28 mouse cellular contexts compared by ENCODE assay signal in the genomic region with DNA sequence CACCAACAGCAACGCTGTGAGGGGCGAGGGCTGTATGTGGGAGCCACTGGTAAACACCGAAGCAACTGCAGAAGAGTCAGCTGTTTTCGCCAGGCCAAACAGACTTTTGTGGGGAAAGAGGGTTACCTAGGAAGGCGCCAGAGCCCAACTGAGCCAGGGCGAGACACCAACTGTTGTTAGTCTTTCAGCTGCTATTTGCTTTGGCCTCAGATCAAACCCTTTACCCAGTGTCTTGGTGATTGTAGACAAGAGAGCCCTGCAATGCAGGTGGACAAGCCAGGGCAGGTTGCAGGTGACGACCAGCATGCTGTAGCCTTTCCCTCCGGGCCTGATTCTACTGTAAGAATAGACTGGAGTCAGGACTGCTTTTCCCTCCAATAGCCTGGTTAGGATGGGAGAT.
DNase-seq lines count a peak whose midpoint lies in the region; ATAC-seq and TF ChIP-seq lines count a peak whose summit lies in the region.
"Had no signal": no experiment of that assay in that cellular context is flagged by ENCODE, and none has a peak within 500 bp of the region (broad histone marks: within the 10 kb centered on the region; RNA-seq: fewer than 3 reads in every experiment).

No protein-coding gene starts in this region.

- ATAC-seq in lung, embryonic 14.5 days (ENCODE audit: insufficient read depth) = no peak
- no peak for ATAC-seq in cerebellum, adult (ENCODE audit: insufficient number of reproducible peaks, low FRiP score, low TSS enrichment)
- ATAC-seq: forebrain, embryonic 14.5 days; inflammation-experienced regulatory T-cells, adult 6 months had no signal

- H3K9me3 ChIP-seq in lung, embryonic 14.5 days (ENCODE audit: low read depth, low read length) = no peaks in the 10 kb centered on the region
- H3K9me3 ChIP-seq in midbrain, embryonic 10.5 days (replicated peaks) = no peaks in the 10 kb centered on the region
- H3K9me3 ChIP-seq: hindbrain, embryonic 15.5 days; kidney, embryonic 15.5 days; neural tube, embryonic 15.5 days had no signal

- DNase-seq in lung, embryonic 14.5 days = peak; percentile 29
- DNase-seq in lung, adult 2 months = no peak
- DNase-seq in fat pad, adult 2 months (ENCODE audit: extremely low read depth, low read depth, low spot score) = peak; percentile 88
- peak; percentile 83 for DNase-seq in gonadal fat pad, adult 2 months (ENCODE audit: low read depth)
- peak; percentile 41 for DNase-seq in urinary bladder, adult 2 months (ENCODE audit: low spot score)
- DNase-seq in midbrain, embryonic 10.5 days (ENCODE audit: low spot score) = no peak
- DNase-seq: adrenal gland, postnatal 36 days; B cell, adult 2 months; cerebellum, adult 2 months; gastrocnemius, postnatal 25 days; heart, adult 2 months; heart, postnatal 10 days; kidney, adult 18-20 months; kidney, postnatal 25 days; left cerebral cortex, postnatal 4 days; midbrain, embryonic 14.5 days; spleen, adult 18-20 months; thymus, adult 2 months; thymus, postnatal 36 days had no signal

- peaks cover 8% of the 10 kb centered on the region for H3K4me1 ChIP-seq in lung, embryonic 14.5 days (ENCODE audit: insufficient read depth)
- peaks cover 7% of the 10 kb centered on the region; the same call in 1 of the 2 replicates for H3K4me1 ChIP-seq in lung, adult 2 months (ENCODE audit: control insufficient read depth, insufficient read depth, low read length)
- no peaks in the 10 kb centered on the region for H3K4me1 ChIP-seq in midbrain, embryonic 10.5 days
- H3K4me1 ChIP-seq: hindbrain, embryonic 15.5 days had no signal

- whole genome bisulfite sequencing in lung, embryonic 14.5 days = 68% methylated on average over 8 of the region's 8 CpGs
- WGBS in lung, adult 2 months = 73% methylated on average over 8 of the region's 8 CpGs
- 82% methylated on average over 8 of the region's 8 CpGs for WGBS in midbrain, embryonic 10.5 days

- H3K9ac ChIP-seq in lung, embryonic 14.5 days = no peak overlapping the region
- H3K9ac ChIP-seq: heart, embryonic 13.5 days; hindbrain, embryonic 15.5 days; kidney, embryonic 15.5 days; liver, embryonic 14.5 days; neural tube, embryonic 15.5 days had no signal

- H3K27me3 ChIP-seq in lung, embryonic 14.5 days (ENCODE audit: insufficient read depth, low read length) = no peaks in the 10 kb centered on the region
- H3K27me3 ChIP-seq in midbrain, embryonic 10.5 days (ENCODE audit: low read depth, poor library complexity, severe bottlenecking) = no peaks in the 10 kb centered on the region
- H3K27me3 ChIP-seq: heart, embryonic 13.5 days; hindbrain, embryonic 15.5 days; kidney, embryonic 15.5 days; neural tube, embryonic 15.5 days had no signal

- H3K4me2 ChIP-seq in lung, embryonic 14.5 days = no peak overlapping the region
- H3K4me2 ChIP-seq: heart, embryonic 13.5 days; hindbrain, embryonic 15.5 days; kidney, embryonic 15.5 days; neural tube, embryonic 15.5 days had no signal

- no peak overlapping the region for H3K4me3 ChIP-seq in lung, embryonic 14.5 days (ENCODE audit: low read depth, low read length)
- H3K4me3 ChIP-seq in lung, adult 2 months (replicated peaks; ENCODE audit: extremely low read depth, low read depth, low read length) = no peak overlapping the region
- H3K4me3 ChIP-seq in midbrain, embryonic 10.5 days = no peak overlapping the region
- H3K4me3 ChIP-seq: heart, adult 2 months; heart, embryonic 13.5 days; hindbrain, embryonic 15.5 days; kidney, embryonic 15.5 days; neural tube, embryonic 15.5 days had no signal

- no peaks in the 10 kb centered on the region for H3K36me3 ChIP-seq in lung, embryonic 14.5 days (ENCODE audit: insufficient read depth)
- no peaks in the 10 kb centered on the region for H3K36me3 ChIP-seq in midbrain, embryonic 10.5 days
- H3K36me3 ChIP-seq: heart, embryonic 13.5 days; hindbrain, embryonic 15.5 days; kidney, embryonic 15.5 days; neural tube, embryonic 15.5 days had no signal

- no peak for TF ChIP-seq CTCF in lung, embryonic 14.5 days (IDR thresholded peaks at IDR 0.05; ENCODE audit: low read depth)
- TF ChIP-seq CTCF in lung, adult 2 months (IDR thresholded peaks at IDR 0.05; ENCODE audit: insufficient read depth, low read length) = no peak

- TF ChIP-seq POLR2A in lung, adult 2 months (IDR thresholded peaks at IDR 0.05; ENCODE audit: borderline replicate concordance, extremely low read depth, low read depth, low read length) = no peak

- H3K27ac ChIP-seq in lung, embryonic 14.5 days (ENCODE audit: low read depth) = no peak overlapping the region
- no peak overlapping the region for H3K27ac ChIP-seq in midbrain, embryonic 10.5 days (replicated peaks)
- H3K27ac ChIP-seq: heart, adult 2 months; heart, embryonic 13.5 days; hindbrain, embryonic 15.5 days; kidney, embryonic 15.5 days; liver, embryonic 14.5 days; macrophage; neural tube, embryonic 15.5 days had no signal

Comparison
In these comparisons a context has a peak if more than half of its experiments do, and no peak if none do; other contexts are left out.
1. DNase-seq: peak in lung, embryonic 14.5 days (single experiment), fat pad, adult 2 months (single experiment), gonadal fat pad, adult 2 months (single experiment) and urinary bladder, adult 2 months (single experiment); none in lung, adult 2 months (single experiment) and midbrain, embryonic 10.5 days (single experiment).